Mouse (Mus musculus) embryo, embryonic 9.5 days (tissue): Measurements from ENCODE around the gene Qpctl.
"Not testable (repeated sequence)": the region's sequence is repeated elsewhere in the genome, so short reads cannot be mapped to it uniquely, and the experiment has no call there.

Experiments
- DNase-seq: peaks from one replicate; pipeline ENCODE4 v3.0.0-alpha.2; 2017; ENCODE audit errors: extremely low spot score

Qpctl gene

DNA sequence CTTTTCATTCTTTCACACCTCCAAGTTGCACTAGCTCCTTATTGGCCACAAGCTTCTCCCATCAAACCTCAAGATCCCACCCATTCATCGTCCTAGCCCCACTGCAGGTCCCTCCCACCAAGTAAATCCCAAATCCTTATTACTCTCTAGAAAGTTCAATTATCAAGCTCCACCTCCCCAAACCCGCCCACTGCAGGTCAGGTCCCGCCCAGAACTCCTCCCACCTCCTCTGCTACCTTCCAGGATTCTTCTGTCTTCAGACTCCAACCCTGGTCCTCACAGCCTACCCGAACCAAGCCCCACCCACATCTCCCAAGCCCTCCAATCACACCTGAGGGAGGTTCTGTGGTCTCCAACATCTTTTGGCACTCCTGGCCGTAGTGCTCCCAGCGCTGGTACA lies 15.1 kb upstream of the Qpctl start:
- peak; percentile 64 for DNase-seq

GRCm38 (mm10) chr7:19163752-19164151 lies 14.7 kb upstream of the Qpctl start:
- DNase-seq: no peak

DNA sequence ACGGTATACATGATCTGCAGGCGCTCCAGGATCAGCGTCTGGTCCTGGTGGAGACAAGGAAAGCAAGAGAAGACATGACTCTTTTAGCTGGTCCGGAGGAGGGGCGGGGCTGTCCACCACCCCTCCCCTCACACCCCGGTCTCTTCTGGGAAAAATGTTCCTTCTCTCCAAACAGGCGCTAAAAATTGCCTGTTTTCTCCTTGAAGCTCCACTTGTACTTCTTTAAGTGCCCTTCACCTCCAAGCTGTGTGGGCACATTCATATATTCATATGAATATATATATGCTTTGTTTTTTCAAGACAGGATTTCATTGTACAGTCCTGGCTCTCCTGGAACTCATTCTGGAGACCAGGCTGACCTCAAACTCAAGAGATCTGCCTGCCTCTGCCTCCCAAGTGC lies 13.8 kb upstream of the Qpctl start:
- DNase-seq: no peak

DNA sequence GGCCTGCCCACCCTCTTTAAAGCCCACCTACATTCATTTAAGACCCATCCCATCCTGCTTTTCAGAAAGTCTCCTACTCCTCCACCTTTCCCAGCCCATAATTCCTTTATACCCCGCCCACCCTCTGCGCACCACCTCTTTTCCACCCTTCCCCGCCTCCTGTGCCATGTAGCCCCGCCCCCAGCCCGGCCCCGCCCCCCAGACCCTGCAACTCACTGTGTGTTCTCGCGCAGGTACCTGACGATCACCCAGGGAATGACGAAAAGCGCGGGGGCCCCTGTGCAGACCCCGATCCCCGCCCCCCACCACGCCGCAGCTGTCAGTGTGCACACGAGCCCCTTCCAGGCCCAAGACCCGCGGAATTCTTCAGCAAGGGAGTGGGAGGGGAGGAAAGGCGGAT lies 11.0 kb upstream of the Qpctl start:
- DNase-seq: peak; percentile 73

- DNase-seq: no peak
Measured at GRCm38 (mm10) chr7:19159411-19159810, 10.3 kb upstream of the Qpctl start.

GRCm38 (mm10) chr7:19158601-19159000 lies 9.5 kb upstream of the Qpctl start:
- DNase-seq: no peak

GRCm38 (mm10) chr7:19157160-19157800 lies 8.2 kb upstream of the Qpctl start:
- peak; percentile 93 for DNase-seq

GRCm38 (mm10) chr7:19155825-19156475 lies 6.9 kb upstream of the Qpctl start:
- no peak for DNase-seq

GRCm38 (mm10) chr7:19154796-19155195 lies 5.7 kb upstream of the Qpctl start:
- no peak for DNase-seq

GRCm38 (mm10) chr7:19151121-19151520 lies 2.0 kb upstream of the Qpctl start:
- DNase-seq: not testable (repeated sequence)

DNA sequence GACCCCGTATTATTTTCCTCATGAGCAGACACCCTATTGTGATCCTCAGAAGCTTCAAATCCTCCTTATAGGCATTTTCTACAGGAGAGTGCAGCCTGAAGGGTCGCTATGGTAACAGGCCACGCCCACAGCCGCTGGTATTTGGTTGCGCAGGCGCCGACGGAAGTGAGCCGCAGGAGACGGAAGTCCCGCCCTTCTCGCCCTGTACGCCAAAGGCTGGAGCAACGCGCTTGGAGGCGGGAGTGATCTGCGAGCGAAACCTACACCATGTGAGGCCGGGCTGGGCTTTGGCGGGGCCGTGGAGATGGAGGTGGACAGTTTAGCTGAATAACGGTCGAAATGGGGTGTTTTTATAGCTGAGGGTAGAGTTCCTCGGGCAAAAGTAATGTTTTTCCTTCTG lies 535 bp upstream of the Qpctl start, which contains the start of gene Snrpd2:
Gene Snrpd2, plus strand, starts transcription at position 97 of the 400 bp plus-strand sequence.
- peak; percentile 97 for DNase-seq

- no peak for DNase-seq
Measured at GRCm38 (mm10) chr7:19148180-19148874, 764 bp downstream of the Qpctl start.

DNA sequence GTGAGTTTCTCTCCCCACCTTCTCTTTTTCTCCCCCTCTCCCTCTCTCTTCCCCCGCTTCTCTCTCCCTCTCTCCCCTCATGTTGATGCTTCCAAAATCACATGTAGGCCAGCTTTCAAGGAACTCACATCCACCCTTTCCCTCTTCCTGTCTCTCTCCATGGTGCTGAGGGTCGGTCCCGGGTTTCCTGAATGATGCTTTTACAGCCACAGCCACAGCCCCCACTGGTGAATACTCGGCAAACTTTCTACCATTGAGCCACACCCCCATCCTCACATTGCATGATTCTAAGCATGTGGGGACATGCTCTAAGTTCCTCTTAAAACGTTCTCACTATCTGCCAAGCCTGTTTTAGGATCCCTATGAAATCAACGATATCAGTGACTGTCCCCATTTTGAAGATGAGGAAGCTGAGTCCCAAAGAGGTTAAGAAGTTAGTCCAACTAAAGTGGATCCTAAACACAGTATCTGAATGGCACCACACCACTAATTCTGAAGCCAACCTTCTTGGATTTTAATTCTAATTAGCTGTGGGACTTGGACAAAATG lies 1.5 kb downstream of the Qpctl start:
- no peak for DNase-seq

- DNase-seq: no peak
Measured at GRCm38 (mm10) chr7:19146793-19147192, 2.3 kb downstream of the Qpctl start.

DNA sequence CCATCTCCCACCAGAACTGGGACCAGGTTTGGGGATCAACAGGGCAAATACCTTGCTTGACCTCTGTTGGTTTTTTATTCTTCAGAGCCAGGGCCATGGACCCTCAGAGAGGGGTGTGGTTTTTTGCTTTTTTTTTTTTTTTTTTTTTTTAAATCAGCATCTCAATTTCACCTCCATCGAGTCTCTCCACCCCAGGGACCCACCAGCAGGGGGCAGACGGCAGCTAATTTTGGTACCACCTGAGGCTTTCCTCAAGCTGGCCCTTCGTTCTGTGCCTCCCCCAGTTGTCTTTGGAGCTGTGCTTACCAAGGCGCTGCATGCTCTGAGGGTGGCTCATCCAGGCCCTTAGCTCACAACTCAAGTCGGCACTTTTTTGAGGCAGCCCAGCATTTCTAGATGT lies 11.7 kb downstream of the Qpctl start:
- no peak for DNase-seq

DNA sequence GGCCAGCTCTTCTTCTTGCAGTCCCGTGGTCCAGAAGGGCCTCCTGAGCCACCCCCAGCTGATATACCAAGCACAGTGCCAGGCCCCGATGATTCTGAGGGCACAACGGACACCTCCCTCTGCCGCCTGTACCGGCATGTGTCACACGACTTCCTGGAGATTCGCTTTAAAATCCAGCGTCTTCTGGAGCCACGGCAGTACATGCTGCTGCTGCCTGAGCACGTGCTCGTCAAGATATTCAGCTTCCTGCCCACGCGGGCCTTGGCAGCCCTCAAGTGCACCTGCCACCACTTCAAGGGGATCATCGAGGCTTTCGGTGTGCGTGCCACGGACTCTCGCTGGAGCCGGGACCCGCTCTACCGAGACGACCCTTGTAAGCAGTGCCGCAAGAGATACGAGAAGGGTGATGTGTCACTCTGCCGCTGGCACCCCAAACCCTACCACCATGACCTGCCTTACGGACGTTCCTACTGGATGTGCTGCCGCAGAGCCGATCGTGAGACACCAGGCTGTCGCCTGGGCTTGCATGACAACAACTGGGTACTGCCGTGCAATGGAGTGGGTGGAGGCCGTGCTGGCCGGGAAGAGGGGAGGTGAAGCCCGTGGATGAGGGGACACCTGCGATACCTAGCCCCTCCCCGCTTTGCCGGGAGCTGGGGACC lies 12.3 kb downstream of the Qpctl start:
- DNase-seq: no peak

DNA sequence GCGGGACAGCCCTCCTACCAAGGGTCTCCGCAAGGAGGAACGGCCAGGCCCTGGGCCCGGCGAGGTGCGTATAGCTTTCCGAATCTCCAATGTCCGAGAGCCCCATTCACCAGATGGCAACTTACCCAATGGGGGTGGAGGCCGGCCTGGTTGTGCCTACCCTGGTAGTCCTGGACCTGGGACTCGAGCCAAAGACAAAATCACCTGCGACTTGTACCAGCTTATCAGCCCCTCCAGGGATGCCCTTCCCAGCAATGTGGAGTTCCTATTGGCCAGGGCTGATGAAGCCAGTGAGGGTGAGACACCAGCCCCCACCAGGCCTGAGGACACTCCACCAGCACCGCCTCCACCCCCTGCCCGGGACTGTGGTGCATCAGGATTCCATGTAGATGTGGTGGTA lies 12.9 kb downstream of the Qpctl start:
- DNase-seq: no peak

GRCm38 (mm10) chr7:19131324-19131848 lies 17.7 kb downstream of the Qpctl start:
- DNase-seq: peak; percentile 97

DNA sequence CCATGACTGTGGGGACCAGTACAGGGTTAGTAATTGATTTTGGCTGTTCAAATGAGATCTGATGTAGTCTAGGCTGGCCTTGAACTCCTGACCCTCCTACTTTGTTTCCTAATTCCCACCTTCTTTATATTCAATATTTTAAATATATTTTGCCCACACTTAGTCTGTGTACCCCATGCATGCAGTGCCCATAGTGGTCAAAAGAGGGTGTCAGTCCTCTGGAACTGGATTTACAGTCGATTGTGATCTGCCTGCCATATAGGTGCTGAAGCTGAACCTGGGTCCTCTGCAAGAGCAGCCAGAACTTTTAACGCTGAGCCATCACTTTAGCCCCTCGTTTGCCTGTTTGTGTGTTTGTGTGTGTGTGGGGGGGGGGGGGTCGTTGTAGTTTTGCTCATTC lies 18.4 kb downstream of the Qpctl start:
- no peak for DNase-seq

GRCm38 (mm10) chr7:19129396-19129795 lies 19.7 kb downstream of the Qpctl start:
- no peak for DNase-seq

- DNase-seq: no peak
Measured at GRCm38 (mm10) chr7:19127744-19128143, 21.3 kb downstream of the Qpctl start.

DNA sequence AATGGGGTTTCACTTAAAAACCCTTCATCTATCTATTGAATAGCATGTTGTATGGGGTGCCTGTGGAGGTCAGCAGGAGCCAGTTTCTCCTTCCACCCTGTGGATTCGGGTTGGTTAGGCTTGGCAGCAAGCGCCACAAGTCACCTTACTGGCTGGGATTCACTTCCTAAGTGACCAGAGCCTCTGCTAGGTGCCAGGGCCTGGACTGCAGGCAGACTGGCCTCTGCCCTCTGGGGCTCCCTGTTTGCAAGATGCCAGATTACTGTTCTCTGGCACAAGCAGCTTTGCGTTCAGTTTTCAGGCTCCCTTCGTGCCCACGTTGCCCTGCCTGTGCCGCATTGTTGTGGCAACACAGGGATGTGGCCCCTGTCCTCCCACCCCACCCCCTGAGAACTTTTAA lies 24.4 kb downstream of the Qpctl start:
- no peak for DNase-seq
